Mouse (Mus musculus): Measurements from ENCODE around the gene Grm2. TPM values are rescaled to one million over a fixed set of nuclear protein-coding genes. Genes with fewer than 3 reads are reported as not detected.
"Not testable (repeated sequence)": the region's sequence is repeated elsewhere in the genome, so short reads cannot be mapped to it uniquely, and the experiment has no call there.

Gene Grm2
- polyA plus RNA-seq, 1 experiment from 2014 or later, result not detected

DNA sequence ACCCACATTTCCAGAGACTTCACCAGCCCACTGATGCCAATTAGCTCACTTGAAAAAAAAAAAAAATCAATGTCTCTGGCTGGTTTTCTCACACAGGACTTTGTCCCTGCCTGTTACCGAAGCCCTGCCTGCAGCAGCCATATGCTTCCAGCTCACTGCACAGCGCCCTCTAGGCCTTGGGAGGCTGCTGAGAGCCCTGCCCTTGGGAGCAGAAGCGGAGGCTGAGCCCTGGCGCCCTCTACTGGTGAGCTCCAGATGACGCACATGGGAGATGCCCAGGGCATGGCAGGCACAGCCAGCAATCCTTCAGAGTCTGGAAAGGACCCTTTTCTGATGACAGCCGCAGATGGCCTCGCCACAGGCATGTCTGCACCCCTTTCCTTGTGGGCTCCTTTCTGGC, 12.8 kb downstream of the Grm2 start:
- Histone ChIP-seq H3K4me1 (replicated peaks; ENCODE audit: control insufficient read depth, insufficient read depth, low read length) (no peaks in the 10 kb centered on the region), H3K27me3 (replicated peaks; ENCODE audit: control insufficient read depth, insufficient read depth, low read length) (peaks cover 9% of the 10 kb centered on the region), H3K36me3 (ENCODE audit: control insufficient read depth, insufficient read depth, low read length) (no peaks in the 10 kb centered on the region), H3K4me3 (ENCODE audit: low read depth, low read length) (no peak overlapping the region), H3K9me3 (ENCODE audit: control insufficient read depth, low read length) (no peaks in the 10 kb centered on the region), H3K27ac (ENCODE audit: low read depth, low read length) (no peak overlapping the region), H3K9ac (ENCODE audit: low read depth, low read length) (no peak overlapping the region), H3K4me2 (no peak overlapping the region)
- DNase-seq (ENCODE audit: low spot score), result peak; percentile 78
- ATAC-seq (replicated peaks; ENCODE audit: low FRiP score), result peak; percentile 76
- 29% methylated on average over 7 of the region's 7 CpGs for WGBS

- no peaks in the 10 kb centered on the region for H3K9me3 ChIP-seq (ENCODE audit: control insufficient read depth, low read length)
- no peak overlapping the region for H3K27ac ChIP-seq (ENCODE audit: low read depth, low read length)
- H3K4me1 ChIP-seq (replicated peaks; ENCODE audit: control insufficient read depth, insufficient read depth, low read length), result no peaks in the 10 kb centered on the region
- H3K36me3 ChIP-seq (ENCODE audit: control insufficient read depth, insufficient read depth, low read length), result no peaks in the 10 kb centered on the region
- ATAC-seq (replicated peaks; ENCODE audit: low FRiP score) (no peak), DNase-seq (ENCODE audit: low spot score) (no peak)
- 30% methylated on average over 5 of the region's 5 CpGs for WGBS
- no peak overlapping the region for H3K4me3 ChIP-seq (ENCODE audit: low read depth, low read length)
- H3K27me3 ChIP-seq (replicated peaks; ENCODE audit: control insufficient read depth, insufficient read depth, low read length), result no peaks in the 10 kb centered on the region; the same call in 1 of the 2 replicates
- H3K4me2 ChIP-seq, result no peak overlapping the region
- H3K9ac ChIP-seq (ENCODE audit: low read depth, low read length), result no peak overlapping the region
Measured at GRCm38 (mm10) chr9:106641346-106641745, 14.5 kb downstream of the Grm2 start.

DNA sequence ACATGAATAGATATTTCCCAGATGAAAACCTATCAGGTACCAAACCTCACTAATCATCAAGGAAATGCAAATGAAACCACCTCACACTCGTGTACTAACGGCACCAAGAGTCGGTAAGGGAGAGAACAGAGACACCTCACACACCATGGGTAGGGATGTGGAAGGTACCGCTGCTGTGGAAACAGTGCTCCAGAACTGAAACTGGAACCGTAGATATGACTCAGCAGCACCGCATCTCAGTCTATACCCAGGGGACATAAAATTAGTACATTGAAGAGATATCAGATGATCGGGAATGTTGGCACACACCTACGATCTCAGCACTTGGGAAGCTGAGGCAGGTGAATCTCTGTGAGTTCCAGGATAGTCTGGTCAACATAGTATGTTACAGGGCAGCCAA, 17.7 kb downstream of the Grm2 start:
- Histone ChIP-seq H3K9ac (ENCODE audit: low read depth, low read length) (no peak overlapping the region), H3K4me1 (replicated peaks; ENCODE audit: control insufficient read depth, insufficient read depth, low read length) (no peaks in the 10 kb centered on the region), H3K9me3 (ENCODE audit: control insufficient read depth, low read length) (no peaks in the 10 kb centered on the region), H3K27ac (ENCODE audit: low read depth, low read length) (no peak overlapping the region), H3K27me3 (replicated peaks; ENCODE audit: control insufficient read depth, insufficient read depth, low read length) (no peaks in the 10 kb centered on the region; the same call in 1 of the 2 replicates), H3K4me3 (ENCODE audit: low read depth, low read length) (no peak overlapping the region), H3K36me3 (ENCODE audit: control insufficient read depth, insufficient read depth, low read length) (no peaks in the 10 kb centered on the region), H3K4me2 (no peak overlapping the region)
- DNase-seq (ENCODE audit: low spot score) (no peak), ATAC-seq (replicated peaks; ENCODE audit: low FRiP score) (no peak)
- WGBS, result 86% methylated on average over 8 of the region's 8 CpGs

DNA sequence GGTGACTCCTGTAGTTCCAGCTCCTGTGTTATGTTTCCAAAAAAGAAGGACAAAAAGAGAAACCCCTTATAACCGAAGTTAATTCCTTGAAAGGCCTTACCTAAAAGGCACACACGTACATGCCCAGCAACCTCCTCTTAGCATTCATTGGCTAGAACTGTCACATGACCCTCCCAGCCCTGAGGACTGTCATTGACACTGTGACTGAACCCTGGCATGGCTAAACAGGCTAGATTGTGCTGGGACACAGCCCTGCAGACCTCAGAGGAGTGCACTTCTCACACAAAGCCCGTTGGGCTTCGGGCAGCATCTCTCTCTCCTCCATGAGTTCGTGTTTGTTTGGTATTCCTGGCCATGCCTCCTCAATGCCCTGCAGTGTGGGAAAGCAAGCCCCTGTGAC, 23.7 kb downstream of the Grm2 start:
- DNase-seq (ENCODE audit: low spot score), result no peak
- Histone ChIP-seq H3K4me2 (no peak overlapping the region), H3K4me3 (ENCODE audit: low read depth, low read length) (no peak overlapping the region), H3K27me3 (replicated peaks; ENCODE audit: control insufficient read depth, insufficient read depth, low read length) (no peaks in the 10 kb centered on the region), H3K9me3 (ENCODE audit: control insufficient read depth, low read length) (no peaks in the 10 kb centered on the region), H3K9ac (ENCODE audit: low read depth, low read length) (no peak overlapping the region), H3K27ac (ENCODE audit: low read depth, low read length) (no peak overlapping the region), H3K36me3 (ENCODE audit: control insufficient read depth, insufficient read depth, low read length) (no peaks in the 10 kb centered on the region), H3K4me1 (replicated peaks; ENCODE audit: control insufficient read depth, insufficient read depth, low read length) (no peaks in the 10 kb centered on the region)
- no peak for ATAC-seq (replicated peaks; ENCODE audit: low FRiP score)
- WGBS, result 57% methylated on average over 5 of the region's 5 CpGs

GRCm38 (mm10) chr9:106627796-106628195, 28.1 kb downstream of the Grm2 start:
- ATAC-seq (replicated peaks; ENCODE audit: low FRiP score); H3K4me2 ChIP-seq; H3K4me3 ChIP-seq (ENCODE audit: low read depth, low read length); H3K36me3 ChIP-seq (ENCODE audit: control insufficient read depth, insufficient read depth, low read length); H3K27ac ChIP-seq (ENCODE audit: low read depth, low read length); DNase-seq (ENCODE audit: low spot score); H3K4me1 ChIP-seq (replicated peaks; ENCODE audit: control insufficient read depth, insufficient read depth, low read length); H3K27me3 ChIP-seq (replicated peaks; ENCODE audit: control insufficient read depth, insufficient read depth, low read length); H3K9ac ChIP-seq (ENCODE audit: low read depth, low read length); H3K9me3 ChIP-seq (ENCODE audit: control insufficient read depth, low read length): not testable (repeated sequence)
- WGBS, result 40% methylated on average over 8 of the region's 8 CpGs

- no peak for ATAC-seq (replicated peaks; ENCODE audit: low FRiP score)
- Histone ChIP-seq H3K9ac (ENCODE audit: low read depth, low read length) (no peak within 1 kb of the TSS), H3K27me3 (replicated peaks; ENCODE audit: control insufficient read depth, insufficient read depth, low read length) (no peaks in the 10 kb centered on the region), H3K4me3 (ENCODE audit: low read depth, low read length) (no peak within 1 kb of the TSS), H3K9me3 (ENCODE audit: control insufficient read depth, low read length) (no peaks in the 10 kb centered on the region), H3K36me3 (ENCODE audit: control insufficient read depth, insufficient read depth, low read length) (no peaks in the 10 kb centered on the region), H3K27ac (ENCODE audit: low read depth, low read length) (no peak within 1 kb of the TSS), H3K4me1 (replicated peaks; ENCODE audit: control insufficient read depth, insufficient read depth, low read length) (no peaks in the 10 kb centered on the region), H3K4me2 (no peak within 1 kb of the TSS)
- DNase-seq (ENCODE audit: low spot score), result no peak
- WGBS, result 66% methylated on average over 2 of the region's 2 CpGs
Measured at GRCm38 (mm10) chr9:106626282-106626681, 29.6 kb downstream of the Grm2 start, which contains the start of gene Iqcf6. Gene Iqcf6 (plus strand): TSS chr9:106626582.

- ATAC-seq (replicated peaks; ENCODE audit: low FRiP score) (no peak), DNase-seq (ENCODE audit: low spot score) (no peak)
- Histone ChIP-seq H3K9ac (ENCODE audit: low read depth, low read length) (no peak overlapping the region), H3K4me2 (no peak overlapping the region), H3K4me1 (replicated peaks; ENCODE audit: control insufficient read depth, insufficient read depth, low read length) (no peaks in the 10 kb centered on the region), H3K9me3 (ENCODE audit: control insufficient read depth, low read length) (no peaks in the 10 kb centered on the region), H3K27ac (ENCODE audit: low read depth, low read length) (no peak overlapping the region), H3K36me3 (ENCODE audit: control insufficient read depth, insufficient read depth, low read length) (no peaks in the 10 kb centered on the region), H3K27me3 (replicated peaks; ENCODE audit: control insufficient read depth, insufficient read depth, low read length) (no peaks in the 10 kb centered on the region), H3K4me3 (ENCODE audit: low read depth, low read length) (no peak overlapping the region)
- WGBS, result 78% methylated on average over 3 of the region's 3 CpGs
Measured at GRCm38 (mm10) chr9:106617496-106617895, 38.4 kb downstream of the Grm2 start.

- no peak for DNase-seq (ENCODE audit: low spot score)
- Histone ChIP-seq H3K27me3 (replicated peaks; ENCODE audit: control insufficient read depth, insufficient read depth, low read length) (no peaks in the 10 kb centered on the region), H3K36me3 (ENCODE audit: control insufficient read depth, insufficient read depth, low read length) (no peaks in the 10 kb centered on the region), H3K4me3 (ENCODE audit: low read depth, low read length) (no peak overlapping the region), H3K9ac (ENCODE audit: low read depth, low read length) (no peak overlapping the region), H3K27ac (ENCODE audit: low read depth, low read length) (no peak overlapping the region), H3K9me3 (ENCODE audit: control insufficient read depth, low read length) (no peaks in the 10 kb centered on the region), H3K4me2 (no peak overlapping the region), H3K4me1 (replicated peaks; ENCODE audit: control insufficient read depth, insufficient read depth, low read length) (no peaks in the 10 kb centered on the region)
- ATAC-seq (replicated peaks; ENCODE audit: low FRiP score), result no peak
- WGBS, result 75% methylated on average over 9 of the region's 9 CpGs
Measured at GRCm38 (mm10) chr9:106616306-106616705, 39.6 kb downstream of the Grm2 start.

GRCm38 (mm10) chr9:106614616-106615015, 41.3 kb downstream of the Grm2 start:
- Histone ChIP-seq H3K27ac (ENCODE audit: low read depth, low read length) (no peak overlapping the region), H3K9ac (ENCODE audit: low read depth, low read length) (no peak overlapping the region), H3K27me3 (replicated peaks; ENCODE audit: control insufficient read depth, insufficient read depth, low read length) (no peaks in the 10 kb centered on the region), H3K4me1 (replicated peaks; ENCODE audit: control insufficient read depth, insufficient read depth, low read length) (no peaks in the 10 kb centered on the region), H3K4me3 (ENCODE audit: low read depth, low read length) (no peak overlapping the region), H3K36me3 (ENCODE audit: control insufficient read depth, insufficient read depth, low read length) (no peaks in the 10 kb centered on the region), H3K4me2 (no peak overlapping the region), H3K9me3 (ENCODE audit: control insufficient read depth, low read length) (no peaks in the 10 kb centered on the region)
- no peak for DNase-seq (ENCODE audit: low spot score)
- 41% methylated on average over 3 of the region's 3 CpGs for WGBS
- ATAC-seq (replicated peaks; ENCODE audit: low FRiP score), result no peak
